Mouse (Mus musculus) right cerebral cortex, postnatal 25 days (tissue): Measurements from ENCODE around the gene Cib1.

ENCODE experiments used
- DNase-seq: peaks from one replicate; pipeline ENCODE4 v3.0.0; 2022

Gene Cib1

GRCm38 (mm10) chr7:80182139-80182538, 50.5 kb downstream of the Cib1 start:
- DNase-seq, result no peak

- no peak for DNase-seq
These were observed 51.5 kb downstream of the Cib1 start for GRCm38 (mm10) chr7:80181078-80181477.

GRCm38 (mm10) chr7:80180202-80180601, 52.4 kb downstream of the Cib1 start:
- no peak for DNase-seq

- no peak for DNase-seq
These were observed 52.8 kb downstream of the Cib1 start for GRCm38 (mm10) chr7:80179790-80180189.

GRCm38 (mm10) chr7:80179327-80179726, 53.3 kb downstream of the Cib1 start:
- no peak for DNase-seq

GRCm38 (mm10) chr7:80178037-80178729, 54.4 kb downstream of the Cib1 start:
- no peak for DNase-seq

- DNase-seq, result no peak
These were observed 55.2 kb downstream of the Cib1 start for GRCm38 (mm10) chr7:80177438-80177837.
